Mouse (Mus musculus) forelimb bud, embryonic 11.5 days (tissue): ENCODE measurements around the gene Pcyt2.
A peak's percentile ranks its signal among the peaks of the same experiment; 100 is the strongest.
"Not testable (repeated sequence)": the region's sequence is repeated elsewhere in the genome, so short reads cannot be mapped to it uniquely, and the experiment has no call there.

ENCODE experiments used
- DNase-seq: peaks from one replicate; pipeline ENCODE4 v3.0.0-alpha.2; 2012; ENCODE audit warnings: low read depth, low spot score

The Pcyt2 gene

DNA sequence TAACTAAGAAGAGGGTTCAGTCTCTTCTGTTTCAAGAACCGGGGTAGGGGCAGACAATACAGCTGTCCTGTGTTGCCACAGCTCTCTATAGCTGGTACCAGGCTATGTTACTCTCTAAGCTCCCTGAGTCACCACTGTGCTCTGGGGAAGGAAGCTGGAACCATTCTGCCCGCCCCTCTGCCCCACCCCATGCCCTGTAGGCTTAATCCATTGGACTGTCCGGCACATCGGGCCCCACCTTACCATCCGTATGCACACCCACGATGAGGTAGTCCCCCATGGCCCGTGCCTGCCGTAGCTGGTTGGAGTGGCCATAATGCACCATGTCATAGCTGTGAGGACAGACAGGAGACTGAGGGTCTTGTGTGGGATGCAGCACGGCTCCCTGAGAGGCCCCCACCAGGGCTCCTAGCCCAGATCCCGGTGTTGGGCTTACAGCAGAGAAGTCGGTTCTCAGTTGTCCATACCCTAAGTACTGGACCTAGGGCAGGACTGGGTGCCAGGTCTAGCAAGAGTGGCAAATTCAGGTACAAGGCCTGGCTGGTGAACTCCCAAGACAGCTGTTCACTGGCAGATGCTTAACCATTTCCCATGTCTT is 2.0 kb downstream of the Pcyt2 start:
- no peak for DNase-seq

DNA sequence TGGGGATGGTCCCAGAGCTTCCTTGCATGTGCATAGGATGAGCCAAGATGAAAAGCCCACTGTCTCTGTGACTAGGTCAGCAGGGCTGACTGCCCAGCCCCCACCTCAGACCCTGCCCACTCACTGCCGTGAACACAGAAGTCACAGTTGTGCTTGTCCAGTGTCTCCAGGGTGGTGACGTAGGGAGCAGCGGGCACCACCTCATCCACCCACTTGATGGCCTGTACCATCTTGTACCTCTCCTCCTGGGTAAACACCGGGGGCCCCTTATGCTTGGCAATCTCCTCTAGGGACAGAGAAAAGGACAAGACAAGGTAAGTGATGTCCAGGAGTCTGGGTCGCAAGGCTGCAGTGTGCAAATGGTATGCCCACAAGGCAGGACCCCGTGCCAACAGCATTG is 2.6 kb downstream of the Pcyt2 start:
- no peak for DNase-seq

DNA sequence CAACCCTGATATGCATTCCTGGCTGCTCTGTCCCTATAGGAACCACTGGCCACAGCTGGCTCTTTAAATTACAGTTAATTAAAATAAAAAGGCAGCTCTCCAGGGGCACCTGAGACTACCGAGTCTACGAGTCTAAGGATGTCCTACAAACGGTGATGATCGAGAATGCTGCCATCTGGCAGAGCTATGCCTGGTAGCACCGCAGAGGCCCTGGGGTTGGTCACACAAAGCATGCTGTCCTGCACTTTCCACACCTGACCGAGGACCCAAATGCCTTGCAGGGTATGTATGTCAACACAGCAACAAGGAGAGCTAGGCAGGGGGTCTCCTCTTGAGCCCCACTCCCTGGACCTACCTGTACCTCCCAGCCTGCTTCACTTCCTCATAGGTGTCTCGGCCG is 3.8 kb downstream of the Pcyt2 start:
- no peak for DNase-seq

DNA sequence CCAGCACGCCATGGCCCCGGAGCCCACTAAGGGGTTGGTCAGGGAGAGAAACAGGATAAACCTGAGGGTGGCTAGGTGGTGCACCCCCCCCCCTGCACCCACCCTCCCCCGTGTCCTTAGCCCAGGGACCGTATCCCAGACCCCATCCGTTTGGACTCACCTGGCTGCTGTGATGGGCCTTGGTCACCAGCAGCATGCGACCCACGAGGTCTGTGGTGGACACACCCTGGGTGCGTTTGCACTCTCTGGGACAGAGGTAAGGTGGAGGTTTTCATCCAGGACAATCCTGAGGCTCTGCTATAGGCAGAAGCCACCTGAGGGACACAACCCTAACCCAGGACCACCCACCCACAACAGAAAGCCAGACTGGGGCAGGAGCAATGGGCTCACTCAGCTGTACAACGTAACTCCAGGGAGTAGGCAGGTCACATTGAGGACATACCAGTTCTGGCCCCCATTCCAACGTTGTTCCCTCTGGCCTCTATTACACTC is 4.2 kb downstream of the Pcyt2 start:
- DNase-seq: no peak

DNA sequence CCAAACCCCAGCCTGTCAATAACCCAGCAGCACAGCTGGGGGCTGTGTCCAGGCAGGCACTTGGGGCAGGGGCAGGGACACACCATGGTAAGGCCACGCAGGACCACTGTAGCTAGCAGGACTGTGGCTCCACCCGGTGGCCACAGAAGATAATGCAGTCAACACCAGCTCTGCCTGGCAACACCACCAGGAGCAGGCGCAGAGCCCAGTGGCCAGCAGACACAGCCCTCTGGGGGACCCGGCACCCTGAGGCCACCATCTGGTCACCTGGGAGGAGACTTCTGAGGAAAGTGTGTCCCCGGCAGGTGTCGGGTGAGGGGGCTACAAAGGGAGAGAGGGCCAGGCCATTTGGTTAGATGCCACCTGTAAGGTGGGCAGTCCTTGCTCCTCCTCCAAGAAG is 5.0 kb downstream of the Pcyt2 start:
- DNase-seq: peak; percentile 62

DNA sequence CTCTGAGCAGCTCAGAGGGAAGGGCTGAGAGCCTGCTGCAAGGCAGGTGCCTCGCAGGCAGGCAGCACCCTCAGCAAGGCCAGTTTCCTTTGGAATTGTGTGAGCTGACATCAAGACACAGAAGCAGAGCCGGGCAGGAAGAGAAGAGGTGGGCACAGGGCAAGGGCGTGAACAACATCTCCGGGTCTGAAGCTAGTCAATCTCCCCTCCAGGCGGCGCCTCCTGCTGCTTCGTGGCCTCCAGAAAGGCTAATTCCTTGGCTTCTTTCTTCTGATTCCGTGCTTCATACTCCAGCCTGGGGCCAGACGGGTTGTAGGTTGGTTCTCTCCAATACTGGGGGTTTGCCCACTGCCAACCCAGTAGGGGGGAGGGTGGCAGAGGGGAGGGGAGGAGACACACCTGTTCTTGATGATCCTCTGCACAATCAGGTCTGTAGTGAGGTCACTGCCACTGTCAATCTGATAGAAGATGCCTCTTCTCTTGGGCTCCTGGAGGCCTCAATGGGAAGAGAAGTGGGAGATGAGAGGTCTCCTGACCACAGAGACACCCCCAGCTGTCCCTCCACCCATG is 7.2 kb downstream of the Pcyt2 start:
- DNase-seq: no peak

DNA sequence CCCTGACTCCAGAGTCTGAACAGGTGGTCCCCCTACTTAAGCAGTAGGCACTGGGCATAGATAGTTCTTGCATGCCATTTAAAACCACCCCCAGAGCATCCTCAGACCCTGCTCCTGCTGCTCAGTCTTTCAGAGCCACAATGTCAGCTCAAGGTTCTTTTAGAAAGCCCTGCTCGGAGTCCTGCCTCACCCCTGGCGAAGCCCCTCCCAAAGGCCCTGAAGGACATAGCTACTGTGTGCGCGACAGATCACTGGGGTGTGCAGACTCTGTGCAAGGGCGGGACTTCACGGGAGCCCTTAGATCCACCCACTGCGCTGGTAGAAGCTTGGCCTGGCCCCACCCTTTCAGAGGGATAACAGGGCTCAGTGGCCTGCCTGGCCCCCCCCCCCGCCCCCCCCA is 8.5 kb downstream of the Pcyt2 start:
- no peak for DNase-seq

DNA sequence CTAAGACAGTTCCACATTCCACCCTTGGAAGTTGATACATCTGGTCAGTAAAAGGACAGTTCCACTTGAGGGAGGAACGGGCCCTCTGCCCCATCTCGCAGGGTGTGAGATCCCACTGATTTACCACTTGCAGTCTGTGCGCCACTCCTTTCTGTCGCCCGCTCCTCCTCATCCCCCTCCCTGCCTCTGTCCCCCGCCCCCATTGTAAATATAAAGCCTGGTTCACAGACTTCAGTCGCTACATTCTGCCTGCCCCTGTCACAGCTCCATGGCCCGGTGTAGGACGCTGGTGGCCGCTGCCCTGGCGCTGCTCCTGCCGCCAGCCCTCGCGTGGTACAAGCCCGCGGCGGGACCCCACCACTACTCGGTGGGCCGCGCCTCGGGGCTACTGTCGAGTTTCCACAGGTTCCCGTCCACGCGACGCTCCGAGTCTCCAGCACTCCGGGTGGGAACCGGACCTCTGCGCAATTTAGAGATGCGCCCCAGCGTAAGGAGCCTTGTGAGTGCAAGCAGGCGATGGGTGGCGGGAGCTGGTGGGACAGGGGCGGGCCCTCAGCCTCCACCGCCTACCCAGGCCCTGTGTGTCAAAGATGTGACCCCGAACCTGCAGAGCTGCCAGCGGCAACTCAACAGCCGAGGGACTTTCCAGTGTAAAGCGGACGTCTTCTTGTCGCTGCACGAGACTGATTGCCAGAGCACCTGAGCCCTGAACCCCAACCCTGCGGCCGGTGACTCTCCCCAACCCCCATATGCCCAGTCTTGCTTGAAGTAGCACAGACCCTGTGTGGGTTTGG is 9.3 kb downstream of the Pcyt2 start, which contains the start of gene Npb:
Gene Npb, plus strand, starts transcription at position 237 of the 794 bp plus-strand sequence.
- DNase-seq: no peak

DNA sequence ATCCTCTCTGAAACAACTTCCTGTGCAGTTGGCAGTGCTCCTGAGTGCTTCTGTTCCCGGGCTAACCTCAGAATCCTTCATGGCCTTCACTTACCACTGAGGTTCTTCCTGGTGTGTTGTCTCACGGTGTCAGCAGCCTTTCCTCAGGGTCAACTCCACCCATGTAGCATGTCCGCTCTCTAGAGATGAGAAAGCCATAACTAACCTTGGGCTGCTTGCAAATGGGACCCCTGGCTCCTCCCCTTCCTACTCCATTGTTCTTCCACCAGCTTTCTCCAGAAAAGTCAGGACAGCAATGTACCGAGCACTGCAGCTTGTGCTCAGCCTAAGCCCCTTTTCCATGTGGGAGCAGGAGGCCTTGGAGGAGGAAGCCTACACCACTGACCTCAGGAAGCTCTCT is 11.0 kb downstream of the Pcyt2 start:
- no peak for DNase-seq

DNA sequence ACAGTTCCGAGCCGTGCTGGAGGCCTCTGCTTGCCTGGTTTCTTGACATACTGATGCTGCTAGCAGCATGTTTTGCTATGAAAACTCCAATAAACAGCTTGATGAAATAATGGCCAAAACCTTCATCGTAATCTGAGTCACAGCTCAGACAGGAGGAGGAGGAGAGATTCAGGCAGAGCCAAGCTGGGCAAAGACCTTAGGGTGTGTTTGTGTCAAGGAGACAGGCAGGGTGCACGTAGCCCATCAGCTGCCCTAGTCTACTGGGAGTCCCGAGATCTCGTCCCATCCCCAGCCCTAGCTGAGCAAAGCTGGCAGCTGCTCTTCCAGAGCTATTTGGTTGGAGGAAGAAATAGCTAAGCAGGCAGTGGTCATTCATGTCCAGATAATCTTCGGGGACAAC is 12.1 kb downstream of the Pcyt2 start:
- DNase-seq: no peak

DNA sequence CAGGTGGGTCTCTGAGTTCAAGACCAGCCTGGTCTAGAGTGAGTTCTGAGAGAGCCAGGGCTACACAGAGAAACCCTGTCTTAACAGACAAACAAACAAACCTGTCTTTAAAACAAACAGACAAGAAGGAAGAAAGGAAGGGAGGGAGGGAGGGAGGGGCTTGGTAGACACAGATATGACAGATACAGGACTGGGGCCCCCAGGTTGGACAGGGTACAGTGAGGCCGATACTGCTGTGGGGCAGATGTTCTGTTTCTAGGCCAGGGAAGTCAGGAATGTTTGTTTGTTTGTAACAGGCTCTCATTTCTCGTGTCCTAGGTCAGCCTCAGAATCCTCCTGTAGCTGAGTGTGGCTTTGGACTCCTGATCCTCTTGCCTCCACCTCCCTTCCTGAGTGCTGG is 14.2 kb downstream of the Pcyt2 start:
- DNase-seq: no peak

DNA sequence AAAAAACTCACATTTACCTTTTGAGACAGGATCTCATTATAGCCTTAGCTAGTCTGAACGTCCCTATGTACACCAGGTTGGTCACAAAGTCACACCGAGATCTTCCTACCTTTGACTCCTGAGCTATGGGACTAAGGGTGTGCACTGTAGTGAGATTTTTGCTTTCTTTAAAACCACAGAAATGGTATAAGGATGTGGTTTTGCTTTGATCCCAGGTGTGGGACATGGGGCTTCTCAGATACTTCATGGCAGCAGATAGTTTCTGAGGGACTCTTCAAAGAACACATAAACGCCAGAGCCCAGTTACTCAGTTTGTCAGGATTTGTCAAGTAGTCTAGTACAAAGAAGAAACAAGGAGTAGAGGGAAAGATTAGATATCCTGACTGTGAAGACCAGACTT is 17.0 kb downstream of the Pcyt2 start:
- no peak for DNase-seq

DNA sequence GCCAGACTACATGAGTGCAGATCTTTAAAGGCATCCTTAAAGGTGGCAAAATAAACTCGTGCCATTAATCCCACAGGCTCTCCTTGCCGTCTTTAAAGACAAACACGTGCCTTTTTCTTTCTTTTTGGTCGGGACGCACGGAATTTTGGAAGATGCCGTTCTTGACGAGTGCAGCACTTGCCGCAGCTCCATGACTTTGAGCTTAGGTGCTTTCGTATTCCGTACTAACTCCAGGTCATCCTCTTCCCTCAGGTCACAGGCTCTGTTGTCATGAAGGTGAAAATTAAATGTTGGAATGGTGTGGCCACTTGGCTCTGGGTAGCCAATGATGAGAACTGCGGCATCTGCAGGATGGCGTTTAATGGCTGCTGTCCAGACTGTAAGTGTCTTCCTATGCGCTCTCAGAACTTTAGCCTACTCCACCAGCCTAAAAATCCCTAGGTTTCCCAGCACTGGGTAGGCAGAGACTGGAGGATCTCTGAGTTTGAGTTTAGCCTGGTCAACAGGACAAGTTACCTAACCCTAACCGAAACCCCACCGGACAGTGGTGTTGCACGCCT is 18.7 kb downstream of the Pcyt2 start:
- no peak for DNase-seq

DNA sequence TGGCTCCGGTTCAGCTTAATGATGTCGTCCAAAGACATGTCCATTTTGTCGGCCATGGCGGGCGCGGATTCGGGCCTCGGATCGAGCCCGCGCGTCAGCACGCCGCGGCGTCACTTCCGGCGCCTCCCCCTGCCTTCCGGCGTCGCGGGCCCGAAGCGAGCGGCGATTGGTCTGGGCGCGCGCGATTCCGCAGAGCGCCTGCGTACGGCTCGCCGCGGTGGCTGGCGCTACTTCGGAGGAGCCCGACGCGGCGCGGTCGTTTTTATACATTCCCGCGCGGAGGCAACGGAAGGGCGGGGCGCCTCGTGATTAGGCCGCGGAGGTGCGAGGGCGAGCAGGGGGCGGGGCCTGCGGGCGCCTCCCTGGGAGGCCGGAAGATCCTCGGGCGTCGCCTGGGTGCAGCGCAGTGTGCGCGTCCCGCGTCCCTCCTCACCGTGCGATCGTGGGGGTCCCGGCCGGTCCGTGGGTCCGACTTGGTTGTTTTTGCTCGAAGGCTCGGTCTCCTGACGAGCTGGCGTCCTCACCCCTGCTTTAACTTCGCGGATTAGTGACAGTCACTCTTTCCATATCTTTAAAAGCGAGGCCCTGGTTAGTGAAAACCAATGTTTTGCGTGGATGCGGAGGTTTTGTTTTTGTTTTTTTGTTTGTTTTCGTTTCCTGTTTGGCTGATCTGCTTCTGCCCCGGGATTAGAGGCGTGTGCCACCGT is 19.3 kb downstream of the Pcyt2 start, which contains the start of the genes Alyref and Anapc11:
Gene Alyref, minus strand, starts transcription at position 83 of the 707 bp plus-strand sequence.
Gene Anapc11, plus strand, starts transcription at position 139 of the 707 bp plus-strand sequence.
- DNase-seq: peak; percentile 96

DNA sequence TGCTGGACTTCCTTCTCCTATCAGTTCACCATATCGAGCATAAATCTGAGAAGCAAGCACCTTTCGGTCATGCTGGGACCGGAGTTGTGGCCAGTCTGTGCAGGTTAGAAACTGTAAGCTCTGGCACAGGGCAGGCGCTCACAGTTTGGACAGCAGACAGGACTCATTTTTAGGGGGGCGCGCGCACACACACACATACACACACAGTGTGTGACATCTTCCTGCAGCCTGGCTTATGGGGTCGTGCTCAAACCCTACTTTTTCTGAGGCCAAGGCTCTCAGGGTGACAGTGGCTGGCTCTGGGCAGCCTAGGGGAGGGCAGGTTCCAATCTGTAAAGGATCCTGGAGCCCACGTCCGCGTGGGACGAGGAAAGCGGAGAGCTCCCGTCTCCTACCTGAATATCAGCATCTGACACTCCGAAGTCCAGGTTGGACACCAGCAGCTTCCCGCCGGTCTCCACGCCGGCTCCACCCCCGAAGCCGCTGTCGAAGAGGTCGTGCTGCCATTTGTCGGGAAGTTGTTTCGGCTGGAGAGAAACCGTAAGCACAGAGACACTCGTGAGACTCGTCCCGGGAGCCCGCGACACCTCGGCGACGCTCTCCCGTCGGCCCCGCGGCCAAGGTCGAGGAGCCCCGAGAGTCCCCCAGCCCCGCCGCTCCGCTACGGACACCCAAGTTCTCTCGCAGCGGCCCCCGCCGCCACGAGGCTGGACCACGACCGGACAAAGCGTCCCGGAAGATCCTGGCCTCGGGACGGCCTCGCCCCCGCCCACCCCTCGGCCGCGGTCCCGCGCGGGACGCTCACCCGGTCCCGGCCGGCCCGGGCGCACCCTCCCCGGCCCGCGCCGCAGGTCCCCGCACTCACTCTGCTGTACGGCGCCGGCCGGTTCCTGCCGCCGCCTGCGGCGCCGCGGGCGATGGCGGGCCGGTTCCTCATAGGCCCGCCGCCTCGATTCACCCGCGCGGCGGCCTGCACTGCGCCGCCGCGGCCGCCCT is 20.2 kb downstream of the Pcyt2 start:
- no peak for DNase-seq

DNA sequence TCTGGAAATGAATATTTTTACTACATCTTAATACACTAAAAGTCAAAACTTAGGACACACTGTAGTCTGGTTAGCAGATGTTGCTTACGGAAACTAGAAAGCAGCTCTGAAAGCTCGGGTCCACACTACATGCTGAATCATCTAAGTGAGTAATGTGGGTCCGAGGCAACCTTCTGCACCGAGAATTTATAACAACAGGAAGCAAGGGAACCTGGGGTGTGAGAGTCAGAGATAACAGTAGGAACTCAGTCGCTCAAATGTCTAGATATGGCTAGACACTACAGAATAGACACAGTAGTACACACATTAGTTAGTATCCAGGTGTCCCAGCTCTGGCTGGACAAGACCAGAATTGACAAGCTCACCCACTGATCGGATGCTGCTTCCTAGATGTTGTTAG is 29.2 kb downstream of the Pcyt2 start:
- DNase-seq: no peak

DNA sequence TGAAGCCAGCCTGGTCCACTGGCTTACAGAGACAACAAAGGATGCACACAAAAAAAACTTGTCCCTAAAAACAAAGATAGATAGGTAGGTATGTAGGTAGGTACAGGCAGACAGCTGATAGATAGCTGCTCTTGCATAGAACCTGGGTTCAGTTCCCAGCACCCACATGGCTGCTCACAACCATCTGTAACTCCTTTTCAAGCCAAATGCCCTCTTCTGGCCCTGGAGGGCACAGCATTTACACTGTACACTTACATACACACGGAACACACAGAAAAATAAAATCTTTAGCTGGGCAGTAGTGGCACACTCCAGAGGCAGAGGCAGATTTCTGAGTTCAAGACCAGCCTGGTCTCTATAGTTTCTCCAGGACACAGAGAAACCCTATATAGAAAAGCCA is 33.8 kb downstream of the Pcyt2 start:
- no peak for DNase-seq

DNA sequence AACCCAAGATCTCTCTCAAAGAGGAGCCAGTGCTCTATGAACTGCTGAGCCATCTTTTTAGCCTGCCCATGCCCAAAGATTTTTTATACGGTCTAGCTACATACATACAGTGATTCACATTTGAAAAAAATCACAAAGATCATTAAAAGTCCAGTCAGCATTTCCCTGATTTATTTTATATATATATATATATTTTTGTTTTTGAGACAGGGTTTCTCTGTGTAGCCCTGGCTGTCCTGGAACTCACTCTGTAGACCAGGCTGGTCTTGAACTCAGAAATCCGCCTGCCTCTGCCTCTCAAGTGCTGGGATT is 34.8 kb downstream of the Pcyt2 start:
- DNase-seq: not testable (repeated sequence)

DNA sequence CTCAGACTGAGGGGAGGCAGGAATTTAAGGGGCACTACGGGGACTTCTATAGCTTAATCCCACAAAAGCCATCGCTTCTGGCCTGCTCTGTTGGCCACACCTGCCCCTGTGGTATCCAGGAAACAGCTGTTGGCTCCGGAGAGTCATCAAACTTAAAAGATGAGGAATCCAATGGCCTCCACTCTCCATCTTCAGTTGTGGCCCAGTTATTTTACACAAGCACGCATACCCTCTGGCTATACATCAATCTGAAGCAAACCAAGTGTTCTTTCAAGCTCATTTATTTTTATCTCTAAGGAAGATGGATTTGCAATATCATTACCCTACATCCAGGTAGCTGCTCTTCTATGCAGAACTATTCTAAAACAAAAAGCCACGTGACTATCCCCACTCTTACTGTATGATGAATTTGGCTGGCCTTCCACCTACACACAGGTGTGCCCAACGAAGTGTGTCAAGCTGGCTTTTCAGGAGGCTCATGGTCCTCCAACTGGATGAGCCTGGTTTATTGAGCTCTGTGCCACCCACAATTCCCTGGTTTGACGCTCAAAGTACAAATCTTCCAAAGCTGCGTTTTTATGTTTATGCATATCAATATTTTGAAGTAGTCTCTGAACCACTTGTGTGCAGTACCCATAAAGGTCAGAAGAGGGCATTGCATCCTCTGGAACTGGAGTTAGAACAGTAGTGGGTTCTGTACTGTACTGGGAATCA is 35.3 kb downstream of the Pcyt2 start:
- DNase-seq: no peak
